Mouse (Mus musculus): Measurements from ENCODE around the gene Fam83g. TPM values are rescaled to one million over a fixed set of nuclear protein-coding genes. Genes with fewer than 3 reads are reported as not detected.
A peak's percentile ranks its signal among the peaks of the same experiment; 100 is the strongest.

The Fam83g gene
- polyA plus RNA-seq, 1 experiment from 2014 or later = 20.7 TPM

DNA sequence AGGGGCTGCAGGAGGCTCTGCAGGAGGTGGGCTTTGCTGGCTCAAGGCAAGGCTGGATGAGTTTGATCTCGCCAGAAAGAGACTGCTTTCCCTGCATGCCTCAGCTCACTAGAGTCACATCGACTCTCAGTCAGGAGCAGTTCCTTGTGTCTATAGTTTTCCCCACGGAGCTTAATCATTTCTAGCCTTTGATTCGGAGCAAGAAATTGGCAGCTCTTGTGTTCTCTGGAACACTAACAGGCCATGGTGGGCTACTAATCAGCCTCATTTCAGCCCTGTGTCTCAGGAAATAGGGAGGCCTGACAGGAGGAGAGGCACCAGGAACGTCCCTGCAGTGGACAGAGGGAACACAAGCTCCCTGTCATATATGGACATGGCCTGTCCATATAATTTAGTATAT lies 34.1 kb downstream of the Fam83g start:
- no peak overlapping the region for H3K9ac ChIP-seq (ENCODE audit: low read depth, low read length)
- H3K27me3 ChIP-seq (replicated peaks; ENCODE audit: control insufficient read depth, insufficient read depth, low read length) = no peaks in the 10 kb centered on the region
- no peak for TF ChIP-seq CTCF (IDR thresholded peaks at IDR 0.05; ENCODE audit: low read depth)
- H3K4me2 ChIP-seq (replicated peaks; ENCODE audit: low read depth) = no peak overlapping the region
- H3K4me1 ChIP-seq (replicated peaks; ENCODE audit: control insufficient read depth, insufficient read depth, low read length) = no peaks in the 10 kb centered on the region
- H3K36me3 ChIP-seq (ENCODE audit: control insufficient read depth, insufficient read depth) = no peaks in the 10 kb centered on the region
- no peak overlapping the region for H3K27ac ChIP-seq (ENCODE audit: low read depth, low read length)
- H3K4me3 ChIP-seq (ENCODE audit: low read depth, low read length) = no peak overlapping the region
- no peak for ATAC-seq
- 65% methylated on average over 5 of the region's 5 CpGs for WGBS
- no peaks in the 10 kb centered on the region for H3K9me3 ChIP-seq (ENCODE audit: control insufficient read depth)

DNA sequence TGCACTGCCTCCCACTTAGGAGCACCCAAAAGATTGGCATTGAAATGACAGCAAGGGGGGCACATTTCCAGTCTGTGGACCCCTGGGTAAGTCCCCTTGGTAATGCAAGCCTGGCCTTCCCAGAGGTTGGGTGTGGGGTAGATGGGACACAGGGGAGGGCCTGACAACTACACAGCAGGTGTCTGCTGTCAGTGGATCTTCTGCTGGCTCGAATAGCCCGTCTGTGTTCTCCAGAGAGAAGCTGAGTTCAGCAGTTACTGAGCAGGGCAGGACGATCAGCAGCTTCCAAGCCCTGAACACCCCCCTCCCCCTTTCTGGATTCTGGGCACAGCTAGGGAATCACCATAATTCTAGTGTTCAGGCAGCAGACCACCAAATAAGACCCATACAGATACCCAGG lies 35.5 kb downstream of the Fam83g start:
- H3K9me3 ChIP-seq (ENCODE audit: control insufficient read depth) = no peaks in the 10 kb centered on the region
- no peak overlapping the region for H3K4me2 ChIP-seq (replicated peaks; ENCODE audit: low read depth)
- H3K4me1 ChIP-seq (replicated peaks; ENCODE audit: control insufficient read depth, insufficient read depth, low read length) = no peaks in the 10 kb centered on the region
- WGBS = 51% methylated on average over 3 of the region's 3 CpGs
- H3K27me3 ChIP-seq (replicated peaks; ENCODE audit: control insufficient read depth, insufficient read depth, low read length) = no peaks in the 10 kb centered on the region
- TF ChIP-seq CTCF (IDR thresholded peaks at IDR 0.05; ENCODE audit: low read depth) = no peak
- ATAC-seq = no peak
- no peak overlapping the region for H3K9ac ChIP-seq (ENCODE audit: low read depth, low read length)
- H3K4me3 ChIP-seq (ENCODE audit: low read depth, low read length) = no peak overlapping the region
- no peaks in the 10 kb centered on the region for H3K36me3 ChIP-seq (ENCODE audit: control insufficient read depth, insufficient read depth)
- no peak overlapping the region for H3K27ac ChIP-seq (ENCODE audit: low read depth, low read length)

DNA sequence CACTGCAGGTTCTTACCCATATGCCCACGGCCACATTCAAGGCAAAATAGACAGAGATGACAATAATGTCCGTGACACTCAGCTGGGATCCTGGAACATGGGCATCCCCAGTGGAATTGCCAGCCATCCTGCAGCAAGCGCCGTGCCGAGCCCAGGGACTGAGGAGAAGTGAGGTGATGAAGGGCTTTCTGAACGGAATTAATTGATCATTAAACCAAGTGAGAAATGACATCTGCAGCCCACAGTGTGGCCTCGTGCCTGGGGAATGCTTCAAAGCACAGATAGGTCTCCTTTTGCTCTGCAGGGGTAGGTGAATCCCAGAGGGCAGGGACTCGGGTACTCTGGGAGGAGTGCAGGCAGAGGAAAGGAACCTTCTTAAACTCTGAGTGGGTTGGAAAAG lies 35.9 kb downstream of the Fam83g start:
- 74% methylated on average over 8 of the region's 8 CpGs for WGBS
- no peaks in the 10 kb centered on the region for H3K27me3 ChIP-seq (replicated peaks; ENCODE audit: control insufficient read depth, insufficient read depth, low read length)
- no peaks in the 10 kb centered on the region for H3K36me3 ChIP-seq (ENCODE audit: control insufficient read depth, insufficient read depth)
- no peak overlapping the region for H3K9ac ChIP-seq (ENCODE audit: low read depth, low read length)
- H3K27ac ChIP-seq (ENCODE audit: low read depth, low read length) = no peak overlapping the region
- H3K9me3 ChIP-seq (ENCODE audit: control insufficient read depth) = no peaks in the 10 kb centered on the region
- no peak overlapping the region for H3K4me2 ChIP-seq (replicated peaks; ENCODE audit: low read depth)
- no peak overlapping the region for H3K4me3 ChIP-seq (ENCODE audit: low read depth, low read length)
- H3K4me1 ChIP-seq (replicated peaks; ENCODE audit: control insufficient read depth, insufficient read depth, low read length) = no peaks in the 10 kb centered on the region
- no peak for TF ChIP-seq CTCF (IDR thresholded peaks at IDR 0.05; ENCODE audit: low read depth)
- no peak for ATAC-seq

GRCm38 (mm10) chr11:61720636-61721035 lies 36.7 kb downstream of the Fam83g start, which contains the start of gene Slc5a10:
Gene Slc5a10 (minus strand): TSS chr11:61720826.
- no peak within 1 kb of the TSS for H3K4me2 ChIP-seq (replicated peaks; ENCODE audit: low read depth)
- WGBS = 64% methylated on average over 3 of the region's 3 CpGs
- H3K4me1 ChIP-seq (replicated peaks; ENCODE audit: control insufficient read depth, insufficient read depth, low read length) = no peaks in the 10 kb centered on the region
- H3K4me3 ChIP-seq (ENCODE audit: low read depth, low read length) = no peak within 1 kb of the TSS
- H3K9ac ChIP-seq (ENCODE audit: low read depth, low read length) = no peak within 1 kb of the TSS
- no peak for TF ChIP-seq CTCF (IDR thresholded peaks at IDR 0.05; ENCODE audit: low read depth)
- no peaks in the 10 kb centered on the region for H3K9me3 ChIP-seq (ENCODE audit: control insufficient read depth)
- H3K27me3 ChIP-seq (replicated peaks; ENCODE audit: control insufficient read depth, insufficient read depth, low read length) = no peaks in the 10 kb centered on the region
- no peak within 1 kb of the TSS for H3K27ac ChIP-seq (ENCODE audit: low read depth, low read length)
- H3K36me3 ChIP-seq (ENCODE audit: control insufficient read depth, insufficient read depth) = no peaks in the 10 kb centered on the region
- ATAC-seq = no peak

DNA sequence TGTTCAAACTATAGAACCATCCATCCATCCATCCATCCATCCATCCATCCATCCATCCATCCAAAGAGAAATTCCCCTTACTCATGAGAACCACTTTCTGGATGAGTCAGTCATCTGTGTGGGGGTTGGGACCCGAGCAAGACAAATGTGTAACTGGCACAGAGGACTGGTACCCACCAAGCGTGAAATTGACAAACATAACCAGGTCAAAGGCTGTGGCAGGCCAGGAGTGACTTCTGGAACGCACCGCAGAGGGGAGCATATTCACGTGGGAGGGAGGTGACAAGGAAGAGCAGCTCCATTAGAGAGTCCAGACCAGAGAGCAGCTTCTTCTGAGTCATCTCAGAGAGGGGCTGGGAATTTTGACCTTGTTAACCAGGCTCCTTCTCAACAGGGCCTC lies 38.2 kb downstream of the Fam83g start:
- Histone ChIP-seq H3K9ac (ENCODE audit: low read depth, low read length) (no peak overlapping the region), H3K4me1 (replicated peaks; ENCODE audit: control insufficient read depth, insufficient read depth, low read length) (no peaks in the 10 kb centered on the region), H3K27ac (ENCODE audit: low read depth, low read length) (no peak overlapping the region), H3K4me3 (ENCODE audit: low read depth, low read length) (no peak overlapping the region), H3K4me2 (replicated peaks; ENCODE audit: low read depth) (no peak overlapping the region), H3K36me3 (ENCODE audit: control insufficient read depth, insufficient read depth) (no peaks in the 10 kb centered on the region; the same call in 1 of the 2 replicates), H3K27me3 (replicated peaks; ENCODE audit: control insufficient read depth, insufficient read depth, low read length) (no peaks in the 10 kb centered on the region), H3K9me3 (ENCODE audit: control insufficient read depth) (no peaks in the 10 kb centered on the region)
- ATAC-seq = no peak
- no peak for TF ChIP-seq CTCF (IDR thresholded peaks at IDR 0.05; ENCODE audit: low read depth)
- 80% methylated on average over 5 of the region's 5 CpGs for WGBS

DNA sequence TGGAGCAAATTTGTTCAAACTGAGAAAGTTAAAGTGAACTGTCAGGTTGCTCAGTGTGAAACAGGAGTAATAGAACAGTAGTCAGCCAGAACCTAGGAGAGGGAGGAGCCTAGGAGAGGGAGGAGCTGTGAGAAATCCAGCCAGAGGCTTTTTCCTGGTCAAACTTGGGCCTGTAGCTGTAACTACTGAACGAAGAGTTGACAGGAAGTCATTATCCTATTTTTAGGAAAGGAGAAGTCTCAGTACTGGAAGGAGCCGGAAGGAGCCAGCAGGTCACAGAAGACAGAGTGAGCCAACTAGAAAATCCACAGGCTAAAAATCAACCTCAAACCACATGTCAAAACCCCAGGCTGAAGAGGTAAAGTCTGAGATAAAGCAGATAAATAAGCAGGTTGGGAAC lies 44.1 kb downstream of the Fam83g start:
- Histone ChIP-seq H3K27ac (ENCODE audit: low read depth, low read length) (no peak overlapping the region), H3K9me3 (ENCODE audit: control insufficient read depth) (no peaks in the 10 kb centered on the region), H3K36me3 (ENCODE audit: control insufficient read depth, insufficient read depth) (peaks cover 41% of the 10 kb centered on the region), H3K27me3 (replicated peaks; ENCODE audit: control insufficient read depth, insufficient read depth, low read length) (no peaks in the 10 kb centered on the region), H3K4me3 (ENCODE audit: low read depth, low read length) (no peak overlapping the region), H3K4me2 (replicated peaks; ENCODE audit: low read depth) (no peak overlapping the region), H3K4me1 (replicated peaks; ENCODE audit: control insufficient read depth, insufficient read depth, low read length) (no peaks in the 10 kb centered on the region), H3K9ac (ENCODE audit: low read depth, low read length) (no peak overlapping the region)
- ATAC-seq = no peak
- whole genome bisulfite sequencing = 55% methylated on average over 2 of the region's 2 CpGs
- TF ChIP-seq CTCF (IDR thresholded peaks at IDR 0.05; ENCODE audit: low read depth) = no peak

- Histone ChIP-seq H3K4me2 (replicated peaks; ENCODE audit: low read depth) (no peak overlapping the region), H3K4me3 (ENCODE audit: low read depth, low read length) (no peak overlapping the region), H3K9me3 (ENCODE audit: control insufficient read depth) (no peaks in the 10 kb centered on the region), H3K9ac (ENCODE audit: low read depth, low read length) (no peak overlapping the region), H3K27ac (ENCODE audit: low read depth, low read length) (peak overlapping the region; percentile 35; the same call in 1 of the 2 replicates), H3K36me3 (ENCODE audit: control insufficient read depth, insufficient read depth) (peaks cover 77% of the 10 kb centered on the region), H3K4me1 (replicated peaks; ENCODE audit: control insufficient read depth, insufficient read depth, low read length) (no peaks in the 10 kb centered on the region), H3K27me3 (replicated peaks; ENCODE audit: control insufficient read depth, insufficient read depth, low read length) (no peaks in the 10 kb centered on the region)
- 53% methylated on average over 7 of the region's 7 CpGs for WGBS
- no peak for TF ChIP-seq CTCF (IDR thresholded peaks at IDR 0.05; ENCODE audit: low read depth)
- peak; percentile 81 for ATAC-seq
Observed at GRCm38 (mm10) chr11:61732672-61733071, 48.8 kb downstream of the Fam83g start.
